Mouse (Mus musculus) left cerebral cortex, postnatal 4 days (tissue): ENCODE measurements around the gene Apoc3. TPM values are rescaled to one million over a fixed set of nuclear protein-coding genes. Genes with fewer than 3 reads are reported as not detected.

Source experiments
- DNase-seq: peaks from one replicate; pipeline ENCODE4 v3.0.0-alpha.2; 2022
- intact Hi-C: fragments of 180-260 bp; cut with DNase I; formaldehyde crosslinking; loops from one replicate; pipeline ENCODE4 v1.15.1; 2025
- total RNA-seq, 2 experiments: library from RNA; stranded (reverse); gene quantifications; 2 replicates each; pipeline ENCODE4 v1.2.3; 2021

The Apoc3 gene
- total RNA-seq: not detected

GRCm38 (mm10) chr9:46235596-46235648 is at the start of gene Apoc3:
Apoc3 (minus strand) TSS chr9:46235636.
- DNase-seq: no peak
- intact Hi-C loops: no loop called here

DNA sequence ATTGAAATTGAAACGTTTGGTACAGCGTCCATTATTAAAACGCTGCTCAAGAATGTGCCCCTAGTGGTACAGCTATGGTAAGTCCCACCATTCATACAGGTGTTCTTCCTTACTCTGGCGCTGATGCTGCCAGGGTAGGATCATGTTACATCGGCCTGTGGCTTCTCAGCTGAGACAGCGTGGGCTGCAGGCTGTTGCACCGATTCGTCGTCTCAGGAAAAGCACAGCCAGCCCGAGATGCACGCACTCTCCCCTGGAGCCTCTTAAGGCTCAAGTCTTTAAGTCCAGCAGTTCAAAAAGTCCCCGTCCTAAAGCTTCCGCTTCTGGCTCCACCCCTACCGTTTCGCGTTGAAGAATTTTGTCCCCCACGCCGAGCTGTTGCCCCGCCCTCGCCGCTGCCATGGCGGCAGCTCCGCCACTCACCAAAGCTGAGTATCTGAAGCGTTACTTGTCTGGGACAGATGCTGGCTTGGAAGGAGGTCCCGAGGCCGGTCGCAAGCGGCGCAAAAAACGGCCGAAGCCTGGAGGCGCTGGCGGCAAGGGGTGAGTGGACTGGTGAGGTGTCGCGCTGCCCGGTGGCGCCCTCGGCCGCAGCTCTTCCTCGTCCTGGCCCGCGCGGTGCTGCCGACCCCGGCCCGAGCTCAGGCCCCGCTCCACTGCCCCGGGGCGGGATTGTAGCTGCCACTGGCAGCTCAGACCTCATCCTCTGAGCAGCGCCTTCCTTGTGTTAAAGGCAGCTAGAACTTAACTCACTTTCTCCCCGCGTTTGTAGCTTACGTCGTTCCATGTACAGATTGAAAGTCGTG is 47.4 kb upstream of the Apoc3 start, which contains the start of gene Bud13:
Gene Bud13 (plus strand): TSS at position 378 of the 806 bp plus-strand sequence.
- DNase-seq: peak; percentile 94
- intact Hi-C loops: no loop called here

DNA sequence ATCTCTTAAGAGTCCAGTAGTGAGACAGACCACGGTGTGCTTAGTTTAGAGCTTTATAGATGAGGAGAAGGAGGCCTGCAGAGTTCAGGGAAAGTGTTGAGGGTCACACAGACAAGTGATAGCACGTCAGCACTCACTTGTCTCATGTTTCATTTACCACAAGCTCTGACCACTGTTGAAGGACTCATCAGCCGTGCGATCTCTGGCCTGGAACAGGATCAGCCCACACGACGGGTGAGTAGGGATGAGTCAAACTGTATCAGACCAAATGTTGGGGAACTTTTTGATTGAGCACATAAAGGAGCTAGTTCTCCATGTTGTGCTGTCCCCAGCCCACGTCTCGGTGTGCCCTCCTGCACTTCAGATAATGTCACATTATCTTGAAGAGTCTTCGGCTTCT is 39.1 kb upstream of the Apoc3 start:
- no peak for DNase-seq
- intact Hi-C loops: no loop called here

DNA sequence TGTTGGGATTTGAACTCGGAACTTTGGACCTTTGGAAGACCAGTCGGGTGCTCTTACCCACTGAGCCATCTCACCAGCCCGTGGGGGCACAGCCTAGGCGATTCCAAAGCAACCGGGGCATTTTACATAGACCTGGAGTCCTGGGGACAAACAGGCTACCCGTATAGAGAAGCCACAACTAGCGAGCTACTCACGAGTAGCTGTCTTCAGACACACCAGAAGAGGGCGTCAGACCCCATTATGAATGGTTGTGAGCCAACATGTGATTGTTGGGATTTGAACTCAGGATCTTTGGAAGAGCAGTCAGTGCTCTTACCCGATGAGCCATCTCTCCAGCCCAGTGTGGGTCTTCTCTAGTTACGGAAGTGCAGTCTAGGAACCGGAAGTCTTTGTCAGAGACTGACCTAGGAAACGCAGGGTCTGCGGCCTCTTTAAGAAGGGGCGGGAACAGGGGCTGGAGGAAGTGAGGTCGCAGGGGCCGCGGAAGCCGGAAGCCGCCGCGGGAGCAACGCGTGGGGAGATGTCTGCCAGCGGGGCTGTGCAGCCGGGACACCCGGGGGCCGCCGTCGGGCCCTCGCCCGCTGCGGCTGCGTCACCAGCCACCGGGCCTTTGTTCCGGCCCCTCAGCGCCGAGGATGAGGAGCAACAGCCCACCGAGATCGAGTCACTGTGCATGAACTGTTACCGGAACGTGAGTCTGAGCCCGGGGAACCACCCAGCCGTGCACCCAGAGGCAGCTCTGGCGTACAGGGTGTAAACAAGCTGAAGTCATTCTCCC is 37.4 kb upstream of the Apoc3 start, which contains the start of gene Zpr1:
Gene Zpr1 (plus strand): TSS at position 388 of the 778 bp plus-strand sequence.
- intact Hi-C loops: no loop called here

DNA sequence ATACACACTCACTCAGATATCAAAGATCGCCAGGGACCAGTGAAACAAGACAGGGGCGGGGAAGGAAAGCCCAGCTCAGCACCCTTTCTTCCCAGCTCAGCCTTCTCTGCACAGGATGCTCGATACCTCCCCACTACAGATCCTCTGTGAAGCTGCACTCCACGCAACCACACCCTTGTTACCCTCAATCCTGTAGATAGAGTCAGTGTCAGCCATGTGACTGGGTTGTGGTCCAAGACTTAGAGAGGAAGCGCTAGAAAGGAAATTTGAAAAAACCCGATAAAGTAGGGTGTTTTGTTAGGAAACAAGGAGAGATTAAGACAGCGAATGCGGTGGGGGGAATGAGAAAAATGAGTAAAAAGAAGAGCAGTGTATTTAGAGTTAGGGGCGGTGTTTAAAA is 36.6 kb upstream of the Apoc3 start:
- intact Hi-C loops: no loop called here
- DNase-seq: no peak

More for the DNA sequence above, 37.4 kb upstream of the Apoc3 start, which contains the start of gene Zpr1:
- DNase-seq: peak; percentile 85

- intact Hi-C loops: no loop called here
- no peak for DNase-seq
Measured at GRCm38 (mm10) chr9:46270782-46271181, 35.3 kb upstream of the Apoc3 start.

DNA sequence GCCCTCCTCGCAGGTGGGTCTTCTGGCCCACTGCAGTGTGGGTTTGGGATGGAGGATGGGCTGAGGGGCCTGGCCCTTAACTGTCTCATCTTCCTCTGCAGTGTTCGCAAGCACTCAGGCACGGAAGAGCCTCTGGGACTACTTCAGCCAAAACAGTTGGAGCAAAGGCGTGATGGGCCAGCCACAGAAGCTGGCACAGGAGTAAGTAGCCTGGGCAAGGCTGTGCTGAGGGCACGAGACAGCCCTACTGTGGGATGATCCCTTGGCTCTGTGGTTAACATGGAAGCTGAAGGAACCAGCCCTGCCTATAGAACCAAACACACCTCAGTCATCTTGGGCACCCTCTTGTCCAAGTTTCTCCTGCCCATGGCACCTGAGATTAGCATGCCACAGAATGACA is 33.7 kb upstream of the Apoc3 start:
- no peak for DNase-seq
- intact Hi-C loops: no loop called here

DNA sequence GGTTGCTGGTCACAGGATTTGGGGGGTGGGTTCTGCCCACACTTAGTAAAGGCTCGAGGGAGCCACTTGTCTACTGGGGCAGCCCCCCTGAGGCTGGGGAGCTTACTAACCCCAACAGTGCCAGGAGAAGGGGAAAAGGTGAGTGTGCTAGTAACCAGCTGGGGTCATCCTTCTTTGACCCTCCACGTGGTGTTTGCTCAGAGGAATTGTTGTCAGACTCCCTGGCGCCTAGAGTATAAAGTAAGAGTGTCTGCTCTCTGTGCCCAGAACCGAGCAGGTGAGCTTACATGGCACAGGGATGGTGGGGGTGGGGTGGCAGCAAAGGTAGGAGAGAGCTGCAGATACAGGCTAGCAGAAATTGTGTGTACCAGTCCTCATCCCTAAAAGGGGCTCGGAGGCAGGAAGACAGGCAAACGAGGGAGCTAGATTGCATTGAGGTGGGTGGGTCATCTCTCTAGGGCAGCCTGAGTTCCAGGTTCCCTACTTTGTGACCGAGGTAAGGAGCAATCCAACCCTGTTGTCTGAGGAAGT is 33.0 kb upstream of the Apoc3 start, which contains the start of gene Apoa5:
Gene Apoa5 (plus strand): TSS at position 291 of the 531 bp plus-strand sequence.
- intact Hi-C loops: no loop called here
- no peak for DNase-seq

- intact Hi-C loops: no loop called here
- DNase-seq: no peak
Measured at GRCm38 (mm10) chr9:46261131-46261530, 25.7 kb upstream of the Apoc3 start.

GRCm38 (mm10) chr9:46259111-46259510 is 23.7 kb upstream of the Apoc3 start:
- intact Hi-C loops: no loop called here
- no peak for DNase-seq

- intact Hi-C loops: no loop called here
- no peak for DNase-seq
Measured at GRCm38 (mm10) chr9:46257546-46257945, 22.1 kb upstream of the Apoc3 start.

DNA sequence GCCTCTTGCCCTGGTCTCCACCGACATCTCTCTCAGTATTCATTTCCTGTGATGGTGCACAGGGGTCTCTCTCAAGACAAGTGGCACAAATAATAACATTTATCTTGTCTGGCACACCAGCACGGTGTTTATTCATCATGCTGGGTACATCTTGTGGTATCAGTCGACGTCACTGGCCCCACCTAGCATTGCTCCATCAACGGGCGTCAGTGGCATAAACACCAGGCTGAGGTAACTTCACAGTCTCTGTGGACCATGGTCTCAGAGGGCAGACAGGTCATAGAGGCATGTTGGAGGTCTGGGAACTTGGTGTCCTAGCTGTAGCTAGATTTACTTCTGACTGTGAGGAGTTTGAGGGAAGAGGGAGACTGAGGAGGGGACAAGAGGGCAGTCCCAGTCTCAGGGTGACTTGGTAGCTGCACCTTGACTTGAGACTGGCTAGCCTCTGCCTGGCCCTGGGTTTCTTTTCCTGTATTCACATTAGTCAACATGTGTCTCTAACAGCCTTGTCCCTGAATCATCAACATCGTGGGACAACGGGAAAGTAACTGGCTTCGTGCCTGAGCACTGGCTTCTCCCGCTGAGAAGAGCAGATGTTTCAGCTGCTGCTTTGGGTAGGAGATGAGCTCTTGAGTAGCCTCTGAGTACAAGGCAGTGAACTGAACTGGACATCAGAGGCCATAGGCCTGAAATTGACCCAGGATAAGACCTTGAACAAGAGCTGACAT is 21.4 kb upstream of the Apoc3 start:
- intact Hi-C loops: no loop called here
- DNase-seq: no peak

- intact Hi-C loops: no loop called here
- DNase-seq: no peak
Measured at GRCm38 (mm10) chr9:46256177-46256576, 20.7 kb upstream of the Apoc3 start.

DNA sequence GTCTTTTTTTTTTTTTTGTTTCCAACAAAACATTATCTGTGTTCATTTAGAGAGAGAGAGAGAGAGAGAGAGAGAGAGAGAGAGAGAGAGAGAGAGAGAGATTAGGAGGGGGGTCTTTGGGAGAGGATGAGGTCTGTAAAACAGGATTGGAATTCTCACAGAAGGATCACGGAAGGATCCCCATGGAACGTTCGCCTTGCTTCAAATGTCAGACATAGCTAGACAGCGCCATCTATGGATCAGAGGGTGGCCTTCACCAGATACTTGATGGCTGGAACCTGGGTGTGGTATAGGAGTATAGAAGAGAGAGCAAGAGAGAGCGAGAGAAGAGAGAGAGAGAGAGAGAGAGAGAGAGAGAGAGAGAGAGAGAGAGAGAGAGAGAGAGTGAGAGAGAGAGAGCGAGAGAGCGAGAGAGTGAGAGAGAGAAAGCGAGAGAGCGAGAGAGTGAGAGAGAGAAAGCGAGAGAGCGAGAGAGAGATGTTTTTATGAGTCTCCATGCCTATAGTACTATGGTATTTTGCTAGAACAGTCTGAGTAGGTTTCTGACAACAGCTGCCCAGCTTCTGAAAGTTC is 11.4 kb upstream of the Apoc3 start:
- intact Hi-C loops: loop anchor here (5.0 kb wide), 1 partner anchor 245 kb away; no protein-coding TSS in a partner anchor
- peak; percentile 70 for DNase-seq

GRCm38 (mm10) chr9:46243584-46243983 is 8.1 kb upstream of the Apoc3 start:
- no peak for DNase-seq
- intact Hi-C loops: no loop called here

DNA sequence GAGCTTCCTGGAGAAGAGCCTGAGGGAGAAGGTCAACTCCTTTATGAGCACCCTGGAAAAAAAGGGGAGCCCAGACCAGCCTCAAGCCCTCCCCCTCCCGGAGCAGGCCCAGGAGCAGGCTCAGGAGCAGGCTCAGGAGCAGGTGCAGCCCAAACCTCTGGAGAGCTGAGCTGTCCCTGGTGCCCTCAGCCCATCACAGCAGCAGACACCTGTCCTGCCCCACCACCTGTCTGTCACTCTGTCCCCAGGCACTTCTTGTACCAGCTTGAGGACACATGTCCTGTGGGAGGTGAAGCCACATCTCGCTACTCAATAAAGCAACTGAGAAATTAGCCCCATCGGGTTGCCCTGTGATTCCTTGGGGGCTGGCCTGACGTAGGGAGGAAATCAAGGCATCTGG is 7.7 kb upstream of the Apoc3 start:
- DNase-seq: no peak
- intact Hi-C loops: no loop called here

- intact Hi-C loops: no loop called here
- no peak for DNase-seq
Measured at GRCm38 (mm10) chr9:46241818-46242217, 6.4 kb upstream of the Apoc3 start.

- intact Hi-C loops: no loop called here
- no peak for DNase-seq
Measured at GRCm38 (mm10) chr9:46240526-46241153, 5.2 kb upstream of the Apoc3 start, which contains the start of gene Apoa4. Apoa4 (plus strand) TSS chr9:46240696.

- no peak for DNase-seq
- intact Hi-C loops: no loop called here
Measured at GRCm38 (mm10) chr9:46238850-46239249, 3.4 kb upstream of the Apoc3 start.

DNA sequence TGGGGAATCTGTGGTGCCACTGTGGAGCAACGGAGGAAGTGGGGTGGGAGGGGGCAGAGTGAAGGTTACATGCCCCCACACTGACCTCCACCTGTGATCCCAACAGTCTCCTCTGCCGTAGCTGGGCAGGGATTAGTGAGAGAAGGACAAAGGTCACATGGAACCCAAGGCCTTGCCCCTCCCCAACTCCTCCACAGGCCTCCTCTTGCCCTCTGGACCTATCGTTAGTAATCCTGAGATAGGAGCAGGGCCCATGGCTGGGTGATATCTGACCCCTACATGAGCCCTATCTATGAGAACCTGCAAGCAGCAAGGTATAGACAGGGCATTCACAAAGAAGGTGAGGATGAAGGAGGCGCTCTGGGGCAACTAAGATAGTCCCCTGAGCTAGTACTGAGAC is 213 bp upstream of the Apoc3 start:
- intact Hi-C loops: no loop called here
- no peak for DNase-seq

DNA sequence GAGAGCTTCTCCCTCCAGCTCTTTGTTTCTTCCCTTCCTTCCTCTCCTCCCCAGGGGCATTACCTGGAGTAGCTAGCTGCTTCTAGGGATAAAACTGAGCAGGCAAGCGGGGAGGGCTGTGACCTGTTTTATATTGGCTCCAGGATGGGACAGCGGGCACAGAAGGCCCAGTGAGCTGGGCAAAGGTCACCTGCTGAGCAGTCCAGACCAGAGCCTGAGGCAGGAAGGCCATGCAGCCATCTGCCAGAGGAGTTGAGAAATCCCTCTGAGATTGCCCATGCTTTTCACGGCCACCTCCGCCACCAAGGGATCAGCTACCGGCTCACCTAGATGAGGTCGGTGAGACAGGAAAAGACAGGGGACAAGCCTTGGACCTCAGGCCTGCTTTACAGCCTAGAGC is 240 bp downstream of the Apoc3 start:
- DNase-seq: no peak
- intact Hi-C loops: no loop called here
